Mouse (Mus musculus) midbrain, embryonic 14.5 days (tissue): Measurements from ENCODE around the gene Prkaa2. TPM values are rescaled to one million over a fixed set of nuclear protein-coding genes. Genes with fewer than 3 reads are reported as not detected.

Experiments
- ATAC-seq: fragments of 200-750 bp; cut with Nextera tagmentation; 2 replicates; pipeline ENCODE4 v1.8.0; 2017; ENCODE audit warnings: moderate number of reproducible peaks, moderate library complexity; ENCODE audit not compliant: low FRiP score, low TSS enrichment
- DNase-seq: peaks from one replicate; pipeline ENCODE4 v3.0.0-alpha.2; 2015
- H3K27ac ChIP-seq: fragments of 300-500 bp; sonication (generic); replicated peaks from 2 replicates; pipeline ENCODE4 v1.5.1; 2014; ENCODE audit warnings: mild to moderate bottlenecking, low read depth, low read length, moderate library complexity
- H3K27me3 ChIP-seq: fragments of 300-500 bp; sonication (generic); 2 replicates; pipeline ENCODE4 v1.6.1; 2014; ENCODE audit warnings: low read length, control low read depth, mixed read lengths; ENCODE audit not compliant: control insufficient read depth, insufficient read depth
- H3K36me3 ChIP-seq: fragments of 300-500 bp; sonication (generic); 2 replicates; pipeline ENCODE4 v1.6.1; 2014; ENCODE audit warnings: low read length, control low read depth; ENCODE audit not compliant: control insufficient read depth, insufficient read depth
- H3K4me1 ChIP-seq: fragments of 300-500 bp; sonication (generic); 2 replicates; pipeline ENCODE4 v1.6.1; 2014; ENCODE audit warnings: mild to moderate bottlenecking, antibody characterized with exemption, low read length, control low read depth; ENCODE audit not compliant: control insufficient read depth, insufficient read depth
- H3K4me2 ChIP-seq: fragments of 300-500 bp; sonication (generic); 2 replicates; pipeline ENCODE4 v1.6.1; 2014; ENCODE audit warnings: mild to moderate bottlenecking, low read length, moderate library complexity
- H3K4me3 ChIP-seq: fragments of 300-500 bp; sonication (generic); replicated peaks from 2 replicates; pipeline ENCODE4 v1.5.1; 2014; ENCODE audit warnings: low read depth, low read length
- H3K9ac ChIP-seq: fragments of 300-500 bp; sonication (generic); replicated peaks from 2 replicates; pipeline ENCODE4 v1.6.1; 2014; ENCODE audit warnings: mild to moderate bottlenecking, low read length, moderate library complexity
- H3K9me3 ChIP-seq: fragments of 300-500 bp; sonication (generic); 2 replicates; pipeline ENCODE4 v1.6.1; 2016; ENCODE audit warnings: low read length, control low read depth, mixed read lengths; ENCODE audit not compliant: control insufficient read depth
- WGBS: fragments of 180-500 bp; shearing (Covaris S2); extraction: QIAGEN DNeasy Blood & Tissue Kit; methylation state at CpG from one replicate; pipeline ENCODE4 v1.1.7; 2014; 5-methylcytosine and 5-hydroxymethylcytosine counted together
- polyA plus RNA-seq: library from polyadenylated mRNA; unstranded; fragments of >200 nt; fragmentation: Nextera tagmentation; extraction: Ambion mirVana; gene quantifications from 2 replicates; pipeline ENCODE4 v1.2.1, GENCODE M21; 2014

Prkaa2 gene
- polyA plus RNA-seq, 1 experiment from 2014 or later, result 19.4 TPM

DNA sequence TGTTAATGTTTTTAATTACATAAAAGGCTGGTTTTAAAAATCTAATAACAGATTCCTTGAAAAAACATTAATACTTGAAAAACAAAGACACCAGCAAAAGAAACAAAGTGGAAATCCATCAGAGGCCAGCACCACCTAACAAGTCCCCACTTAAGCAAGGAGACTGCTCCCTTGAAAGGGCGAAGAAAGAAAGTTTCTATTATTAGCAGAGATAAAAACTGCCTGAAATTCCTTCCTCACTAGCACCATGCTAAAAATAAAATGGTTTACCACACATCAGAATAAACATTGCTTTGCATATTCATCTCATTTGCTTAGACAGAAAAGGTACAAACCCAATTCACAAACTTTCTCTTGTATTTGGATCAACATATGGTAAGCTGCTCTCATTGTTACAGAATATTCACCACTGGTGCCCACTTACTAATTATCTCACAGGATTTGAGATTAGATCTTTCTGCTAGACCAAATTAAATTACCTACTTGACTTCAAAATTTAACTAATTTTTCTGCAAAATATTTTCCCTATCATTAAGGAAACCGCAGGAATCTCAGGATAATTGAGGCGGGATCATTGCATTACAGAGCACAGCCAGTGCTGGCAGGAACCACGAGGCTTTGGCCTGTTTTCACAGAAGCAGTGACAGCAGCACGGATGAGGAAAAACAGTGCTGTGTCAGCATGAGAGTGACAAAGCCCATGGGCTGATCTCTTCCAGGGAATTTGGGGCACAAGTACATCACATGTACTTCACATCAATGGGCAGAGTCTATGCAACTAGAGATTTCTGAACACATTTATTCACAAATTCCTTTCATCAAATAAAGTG, 9.0 kb downstream of the Prkaa2 start:
- H3K36me3 ChIP-seq, result no peaks in the 10 kb centered on the region
- no peak for ATAC-seq
- H3K27ac ChIP-seq, result no peak overlapping the region
- DNase-seq, result peak; percentile 43
- no peak overlapping the region for H3K9ac ChIP-seq
- H3K9me3 ChIP-seq, result no peaks in the 10 kb centered on the region
- no peak overlapping the region for H3K4me2 ChIP-seq
- no peaks in the 10 kb centered on the region for H3K27me3 ChIP-seq
- WGBS, result 58% methylated on average over 5 of the region's 5 CpGs
- H3K4me1 ChIP-seq, result no peaks in the 10 kb centered on the region
- H3K4me3 ChIP-seq, result no peak overlapping the region

DNA sequence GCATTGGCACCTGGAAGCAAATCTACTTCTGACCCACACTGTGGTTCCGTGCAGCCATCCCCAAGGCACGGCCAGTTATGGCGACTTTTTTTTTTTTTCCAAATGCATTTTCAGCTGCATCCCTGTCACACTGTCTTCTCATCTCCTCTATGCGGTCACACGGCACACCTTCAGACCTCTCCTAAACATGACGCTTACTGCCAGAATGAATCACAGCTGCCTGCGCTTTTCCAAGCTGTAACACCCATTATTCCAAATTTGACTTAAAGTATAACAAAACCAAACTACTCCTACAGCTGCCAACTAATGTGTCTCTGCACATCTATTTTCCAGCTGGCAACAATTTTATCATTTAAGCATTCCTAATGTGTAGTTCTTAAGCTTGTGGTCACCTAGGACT, 11.0 kb downstream of the Prkaa2 start:
- Histone ChIP-seq H3K4me1 (no peaks in the 10 kb centered on the region), H3K9ac (no peak overlapping the region), H3K36me3 (no peaks in the 10 kb centered on the region), H3K27ac (no peak overlapping the region), H3K27me3 (no peaks in the 10 kb centered on the region), H3K4me3 (no peak overlapping the region), H3K9me3 (no peaks in the 10 kb centered on the region), H3K4me2 (no peak overlapping the region)
- no peak for ATAC-seq
- WGBS, result 95% methylated on average over 7 of the region's 7 CpGs
- no peak for DNase-seq

DNA sequence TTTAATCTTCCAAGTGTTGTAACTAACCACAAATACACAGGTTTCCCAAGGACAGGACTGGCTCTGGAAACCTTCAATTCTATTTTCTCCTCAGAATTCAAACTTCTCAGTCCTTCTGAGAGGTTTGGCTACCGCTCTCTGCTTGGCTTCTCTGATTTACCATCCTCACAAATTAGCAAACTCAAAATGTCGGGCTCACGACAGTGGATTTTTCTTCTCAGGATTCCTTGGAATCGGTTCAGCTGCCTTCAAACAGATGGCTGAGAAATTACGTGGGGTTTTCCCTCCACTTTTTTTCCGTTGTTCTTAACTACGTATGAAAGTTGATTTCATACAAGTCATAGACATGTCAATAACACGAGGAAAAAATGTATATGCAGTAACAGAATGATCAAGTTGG, 11.5 kb downstream of the Prkaa2 start:
- Histone ChIP-seq H3K4me3 (no peak overlapping the region), H3K9me3 (no peaks in the 10 kb centered on the region), H3K9ac (no peak overlapping the region), H3K4me1 (no peaks in the 10 kb centered on the region), H3K36me3 (no peaks in the 10 kb centered on the region), H3K27me3 (no peaks in the 10 kb centered on the region), H3K27ac (no peak overlapping the region), H3K4me2 (no peak overlapping the region)
- DNase-seq, result no peak
- WGBS, result 92% methylated on average over 8 of the region's 8 CpGs
- ATAC-seq, result no peak

DNA sequence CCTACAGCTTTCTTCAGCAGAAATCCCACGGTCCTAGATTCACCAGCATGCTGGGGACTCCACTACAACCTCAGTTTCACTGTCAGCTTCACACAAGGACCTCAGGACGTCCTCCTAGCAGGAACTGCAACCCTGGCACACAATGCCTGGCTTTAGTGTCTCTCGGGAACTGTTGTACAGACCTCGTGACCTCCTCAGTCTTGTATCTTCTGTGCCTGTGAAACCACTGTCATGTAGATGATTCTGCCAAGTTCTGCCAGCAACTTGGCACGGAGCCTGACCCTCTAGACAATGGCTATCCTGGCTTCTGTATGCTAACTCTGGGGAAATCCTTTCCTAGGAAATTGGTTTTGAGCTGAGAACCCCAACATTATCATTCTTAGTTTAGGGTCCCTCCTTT, 14.4 kb downstream of the Prkaa2 start:
- 59% methylated on average over 5 of the region's 5 CpGs for WGBS
- no peak overlapping the region for H3K4me3 ChIP-seq
- no peaks in the 10 kb centered on the region for H3K4me1 ChIP-seq
- H3K27me3 ChIP-seq, result no peaks in the 10 kb centered on the region
- no peak overlapping the region for H3K27ac ChIP-seq
- DNase-seq (peak; percentile 44), ATAC-seq (no peak)
- H3K9me3 ChIP-seq, result no peaks in the 10 kb centered on the region
- no peaks in the 10 kb centered on the region for H3K36me3 ChIP-seq
- H3K4me2 ChIP-seq, result no peak overlapping the region
- H3K9ac ChIP-seq, result no peak overlapping the region

DNA sequence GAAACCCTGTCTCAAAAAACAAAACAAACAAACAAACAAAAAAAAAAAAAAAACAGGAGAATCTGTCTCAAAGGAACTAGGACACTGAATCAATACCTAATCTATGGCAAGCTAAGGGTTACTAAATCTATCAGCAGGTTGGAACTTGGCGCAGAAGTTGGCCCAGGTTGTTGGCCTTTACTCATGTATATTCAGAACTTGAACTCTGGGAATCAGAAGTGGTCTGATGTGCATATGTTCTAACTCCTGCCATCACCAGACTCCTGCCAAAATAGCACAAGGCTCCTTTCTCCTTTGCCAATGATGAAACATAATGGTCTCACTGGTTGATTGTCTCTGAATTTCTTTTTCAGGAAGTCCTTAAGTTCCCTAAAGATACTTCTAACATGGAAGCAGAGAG, 15.7 kb downstream of the Prkaa2 start:
- WGBS, result 89% methylated on average over 1 of the region's 1 CpGs
- Histone ChIP-seq H3K4me2 (no peak overlapping the region), H3K27ac (no peak overlapping the region), H3K9me3 (no peaks in the 10 kb centered on the region), H3K36me3 (no peaks in the 10 kb centered on the region), H3K4me1 (no peaks in the 10 kb centered on the region), H3K4me3 (no peak overlapping the region), H3K27me3 (no peaks in the 10 kb centered on the region), H3K9ac (no peak overlapping the region)
- DNase-seq, result no peak
- ATAC-seq, result no peak

DNA sequence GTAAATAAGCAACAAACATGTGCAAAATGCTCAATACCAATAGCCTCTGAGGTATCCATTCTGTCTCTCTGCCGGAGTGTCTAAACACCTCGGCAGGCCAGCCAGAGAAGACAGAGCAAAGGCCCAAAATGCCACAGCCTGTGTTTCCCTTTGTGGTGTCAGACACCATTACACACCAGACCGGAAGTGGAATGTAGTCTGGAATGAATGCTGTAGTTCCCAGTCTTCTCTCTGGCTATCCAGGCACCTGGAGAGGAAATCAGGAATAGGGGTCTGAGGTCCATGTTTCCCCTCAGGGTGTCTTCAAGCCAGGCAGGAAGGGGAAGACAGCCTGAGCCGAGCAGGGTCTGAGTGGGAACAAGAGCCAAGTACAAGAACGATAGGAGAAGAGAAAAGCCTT, 19.3 kb downstream of the Prkaa2 start:
- 83% methylated on average over 5 of the region's 5 CpGs for WGBS
- Histone ChIP-seq H3K27me3 (no peaks in the 10 kb centered on the region), H3K4me2 (no peak overlapping the region), H3K36me3 (no peaks in the 10 kb centered on the region), H3K4me1 (no peaks in the 10 kb centered on the region), H3K9me3 (no peaks in the 10 kb centered on the region), H3K27ac (no peak overlapping the region), H3K4me3 (no peak overlapping the region), H3K9ac (no peak overlapping the region)
- no peak for ATAC-seq
- DNase-seq, result no peak

DNA sequence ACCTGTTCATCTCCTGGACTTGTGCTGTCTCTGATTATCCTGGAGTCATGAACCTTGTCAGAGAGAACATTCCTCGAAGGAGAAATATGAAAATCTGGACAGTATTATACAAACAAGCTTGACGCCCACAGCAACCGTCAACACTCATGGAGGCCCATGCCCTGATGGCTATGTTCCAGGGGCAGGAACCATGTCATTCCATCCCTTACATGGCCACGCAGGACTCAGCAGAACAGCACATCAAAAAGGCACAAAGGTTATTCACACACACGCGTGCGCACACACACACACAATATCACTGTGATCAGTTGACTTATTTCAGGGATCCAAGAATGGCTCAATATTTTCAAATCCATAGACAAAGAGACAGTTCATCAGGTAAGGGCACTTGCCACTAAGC, 20.3 kb downstream of the Prkaa2 start:
- H3K36me3 ChIP-seq, result no peaks in the 10 kb centered on the region
- no peaks in the 10 kb centered on the region for H3K4me1 ChIP-seq
- no peaks in the 10 kb centered on the region for H3K27me3 ChIP-seq
- no peak overlapping the region for H3K9ac ChIP-seq
- ATAC-seq, result no peak
- DNase-seq, result no peak
- H3K4me2 ChIP-seq, result no peak overlapping the region
- 95% methylated on average over 7 of the region's 7 CpGs for WGBS
- H3K4me3 ChIP-seq, result no peak overlapping the region
- H3K27ac ChIP-seq, result no peak overlapping the region
- H3K9me3 ChIP-seq, result no peaks in the 10 kb centered on the region

DNA sequence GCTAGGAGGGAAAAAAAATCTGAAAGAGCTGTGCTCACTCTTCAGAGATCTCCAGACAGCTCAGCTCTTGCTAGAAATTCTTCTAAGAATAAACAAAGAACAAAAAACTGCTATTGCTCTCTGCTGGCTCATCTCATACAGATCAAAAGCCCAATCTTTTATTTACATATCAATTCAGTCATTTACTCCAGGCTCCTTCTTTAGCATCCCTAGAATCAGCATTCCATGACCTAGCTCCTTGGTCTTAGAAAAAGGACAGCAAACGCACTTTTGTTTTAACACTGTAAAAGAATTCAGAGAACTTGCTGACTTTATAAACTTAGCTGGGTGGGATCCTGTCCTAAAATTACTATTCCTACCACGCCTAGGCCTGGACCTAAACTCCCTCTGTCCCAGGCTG, 21.0 kb downstream of the Prkaa2 start:
- no peak for ATAC-seq
- no peak for DNase-seq
- 86% methylated on average over 2 of the region's 2 CpGs for WGBS

DNA sequence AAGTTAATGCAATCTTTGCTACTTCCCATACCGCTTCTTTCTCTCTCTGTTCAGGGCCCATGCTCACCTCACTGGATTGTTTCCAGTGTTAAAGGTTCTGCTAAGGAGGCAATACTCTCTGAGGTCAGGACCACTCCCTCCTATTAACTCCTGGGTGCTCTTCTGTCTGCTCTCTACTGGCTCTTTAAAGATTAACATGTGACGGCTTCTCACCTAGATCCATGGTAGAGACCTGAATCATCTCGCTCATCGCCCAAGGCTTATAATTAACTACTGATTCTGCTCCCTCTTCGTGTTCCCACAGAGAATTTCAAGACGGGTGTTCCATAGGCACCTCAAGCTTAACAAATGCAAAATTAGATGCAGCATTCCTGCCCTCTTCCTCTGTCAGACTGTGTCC, 33.5 kb downstream of the Prkaa2 start:
- Histone ChIP-seq H3K4me2 (no peak overlapping the region), H3K36me3 (no peaks in the 10 kb centered on the region), H3K4me3 (no peak overlapping the region), H3K27ac (no peak overlapping the region), H3K9me3 (no peaks in the 10 kb centered on the region), H3K9ac (no peak overlapping the region), H3K4me1 (no peaks in the 10 kb centered on the region), H3K27me3 (no peaks in the 10 kb centered on the region)
- DNase-seq, result no peak
- WGBS, result 89% methylated on average over 6 of the region's 6 CpGs
- ATAC-seq, result no peak

More for the DNA sequence above, 21.0 kb downstream of the Prkaa2 start:
- Histone ChIP-seq H3K27me3 (no peaks in the 10 kb centered on the region), H3K4me1 (no peaks in the 10 kb centered on the region), H3K4me2 (no peak overlapping the region), H3K4me3 (no peak overlapping the region), H3K9ac (no peak overlapping the region), H3K9me3 (no peaks in the 10 kb centered on the region), H3K27ac (no peak overlapping the region), H3K36me3 (no peaks in the 10 kb centered on the region)
